Mouse (Mus musculus) C3H10T1/2 (cell line): ENCODE data around the gene Gm7534. TPM values are rescaled to one million over a fixed set of nuclear protein-coding genes. Genes with fewer than 3 reads are reported as not detected.

Source experiments
- polyA plus RNA-seq, 2 experiments: library from polyadenylated mRNA; unstranded; fragments of >200 nt; fragmentation: generic; extraction: Trizol; gene quantifications; one replicate each; pipeline ENCODE4 v1.2.1; 2012; ENCODE audit warnings: missing spikeins in 2 of 2

Gm7534 gene
- polyA plus RNA-seq, result not detected

GRCm38 (mm10) chr4:134202904-134203303 lies at the start of gene Gm7534:
Gm7534 (minus strand) TSS chr4:134203004.

GRCm38 (mm10) chr4:134246719-134247258 lies 44.0 kb upstream of the Gm7534 start, which contains the start of gene Gm30191:
Gm30191 (plus strand) TSS chr4:134246935.

GRCm38 (mm10) chr4:134245148-134245843 lies 42.5 kb upstream of the Gm7534 start, which contains the start of gene Zfp593:
Zfp593 (minus strand) TSS chr4:134245592.

GRCm38 (mm10) chr4:134243516-134244250 lies 40.9 kb upstream of the Gm7534 start, which contains the start of gene E130218I03Rik:
E130218I03Rik (plus strand) TSS chr4:134243662.

DNA sequence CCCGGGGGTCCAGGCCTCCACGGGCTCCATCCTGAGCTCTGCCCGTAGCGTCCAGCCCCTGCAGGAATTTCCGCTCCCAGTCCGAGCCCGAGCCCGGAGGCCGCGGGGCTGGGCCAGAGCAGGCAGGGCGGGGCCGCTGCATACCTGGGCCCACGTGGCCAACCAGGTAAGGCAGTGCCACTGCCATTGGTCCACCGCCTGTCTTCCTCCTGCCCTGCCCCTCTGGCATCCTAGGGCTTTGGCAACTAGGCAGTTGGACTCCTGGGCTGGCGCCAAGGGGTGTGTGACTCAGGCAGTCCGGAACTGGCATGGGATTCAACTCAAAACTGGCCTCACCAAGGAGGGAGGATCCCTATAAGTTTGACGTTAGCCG lies 35.5 kb upstream of the Gm7534 start, which contains the start of gene Cnksr1:
Gene Cnksr1, minus strand, starts transcription at position 121 of the 373 bp plus-strand sequence.

DNA sequence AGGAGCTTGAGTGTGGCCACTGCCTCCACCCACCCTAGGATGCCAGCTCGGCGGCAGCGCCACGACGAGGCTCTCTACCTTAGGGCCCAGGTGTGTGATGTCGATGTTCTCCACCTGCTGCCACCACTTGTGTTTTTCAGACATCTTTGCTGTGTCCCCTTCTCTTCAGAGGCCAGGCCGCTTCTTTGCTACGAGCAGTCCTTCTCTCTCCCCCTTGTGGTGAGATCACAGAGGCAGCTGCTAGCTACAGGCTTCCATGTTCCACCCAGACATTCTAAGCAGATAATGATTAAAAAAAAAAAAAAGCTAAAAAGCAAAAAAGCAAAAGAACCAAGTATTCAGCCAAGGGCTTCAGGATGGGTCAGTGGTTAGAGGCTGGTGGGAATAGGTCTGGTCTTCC lies 24.4 kb upstream of the Gm7534 start, which contains the start of gene Catsper4:
Gene Catsper4, minus strand, starts transcription at position 190 of the 400 bp plus-strand sequence.

Other genes with a start within 250 kb of the Gm7534 start
- gene Hmgn2, start 234.4 kb downstream of the Gm7534 start, polyA plus RNA-seq, result 100 to 1,000 TPM in 1 of 2 experiments, 10 to 100 TPM in 1; 78.4 to 305 TPM
- 10 to 100 TPM; 29.7 to 30.1 TPM for gene Dhdds, start 202.1 kb downstream of the Gm7534 start, polyA plus RNA-seq
- gene Lin28a, start 184.2 kb downstream of the Gm7534 start, polyA plus RNA-seq, result not detected
- not detected for gene Zfp683, start 149.2 kb downstream of the Gm7534 start, polyA plus RNA-seq
- not detected for gene Crybg2, start 142.2 kb downstream of the Gm7534 start, polyA plus RNA-seq
- gene Cd52, start 107.9 kb downstream of the Gm7534 start, polyA plus RNA-seq, result not detected
- 1 to 10 TPM; 3.0 to 7.1 TPM for gene Ubxn11, start 100.4 kb downstream of the Gm7534 start, polyA plus RNA-seq
- 100 to 1,000 TPM; 390 to 719 TPM for gene Sh3bgrl3, start 74.2 kb downstream of the Gm7534 start, polyA plus RNA-seq
- gene Cep85, start 15.9 kb downstream of the Gm7534 start, polyA plus RNA-seq, result 1 to 10 TPM; 1.4 to 6.1 TPM
- gene Catsper4, start 24.4 kb upstream of the Gm7534 start, polyA plus RNA-seq, result not detected
- gene Cnksr1, start 35.4 kb upstream of the Gm7534 start, polyA plus RNA-seq, result under 1 TPM; 0.20 to 0.53 TPM
- 10 to 100 TPM in 1 of 2 experiments, under 1 TPM in 1; 0.70 to 21.0 TPM for gene E130218I03Rik, start 40.7 kb upstream of the Gm7534 start, polyA plus RNA-seq
- 10 to 100 TPM; 13.5 to 31.5 TPM for gene Zfp593, start 42.6 kb upstream of the Gm7534 start, polyA plus RNA-seq
- gene Gm30191, start 43.9 kb upstream of the Gm7534 start, polyA plus RNA-seq, result not detected
- gene Grrp1, start 51.1 kb upstream of the Gm7534 start, polyA plus RNA-seq, result under 1 TPM in 1 of 2 experiments, not detected in 1; 0.11 TPM
- gene Pdik1l, start 84.9 kb upstream of the Gm7534 start, polyA plus RNA-seq, result 1 to 10 TPM in 1 of 2 experiments, under 1 TPM in 1; 0.23 to 1.9 TPM
- gene Trim63, start 112.1 kb upstream of the Gm7534 start, polyA plus RNA-seq, result under 1 TPM in 1 of 2 experiments, not detected in 1; 0.02 TPM
- not detected for gene Slc30a2, start 140.2 kb upstream of the Gm7534 start, polyA plus RNA-seq
- under 1 TPM; 0.04 to 0.12 TPM for gene Extl1, start 180.8 kb upstream of the Gm7534 start, polyA plus RNA-seq
- gene Pafah2, start 193.3 kb upstream of the Gm7534 start, polyA plus RNA-seq, result 10 to 100 TPM in 1 of 2 experiments, 1 to 10 TPM in 1; 2.8 to 18.0 TPM